Mouse (Mus musculus) myocyte (in vitro differentiated cells): Measurements from ENCODE around the gene Mucl3. TPM values are rescaled to one million over a fixed set of nuclear protein-coding genes. Genes with fewer than 3 reads are reported as not detected.
A peak's percentile ranks its signal among the peaks of the same experiment; 100 is the strongest.

Experiments used
- H3K27me3 ChIP-seq: one replicate; pipeline ENCODE4 v1.6.1; 2011; ENCODE audit not compliant: control insufficient read depth, insufficient read depth, insufficient read length
- H3K36me3 ChIP-seq: one replicate; pipeline ENCODE4 v1.6.1; 2011; ENCODE audit not compliant: control insufficient read depth, insufficient read depth
- H3K4me2 ChIP-seq: one replicate; pipeline ENCODE4 v1.6.1; 2011; ENCODE audit warnings: low read depth, control low read depth
- H3K4me3 ChIP-seq: one replicate; pipeline ENCODE4 v1.5.1; 2011; ENCODE audit warnings: mild to moderate bottlenecking, control low read depth, moderate library complexity
- H3K79me2 ChIP-seq: one replicate; pipeline ENCODE4 v1.6.1; 2011; ENCODE audit not compliant: control insufficient read depth, insufficient read depth
- H3ac ChIP-seq: one replicate; pipeline ENCODE4 v1.6.1; 2011; ENCODE audit not compliant: control insufficient read depth, insufficient read length
- CEBPB ChIP-seq: IDR thresholded peaks from 2 replicates; pipeline ENCODE4 v1.6.1; 2011; ENCODE audit warnings: mild to moderate bottlenecking, moderate library complexity; ENCODE audit not compliant: poor library complexity, insufficient read depth, severe bottlenecking
- E2F4 ChIP-seq: IDR thresholded peaks from one replicate; pipeline ENCODE4 v1.6.1; 2011; ENCODE audit warnings: mild to moderate bottlenecking, control low read depth, moderate library complexity; ENCODE audit not compliant: insufficient read depth
- MAX ChIP-seq: IDR thresholded peaks from one replicate; pipeline ENCODE4 v1.6.1; 2011; ENCODE audit warnings: low read depth, mild to moderate bottlenecking, control low read depth
- MYOD1 ChIP-seq, 3 experiments: IDR thresholded peaks; one replicate each; pipeline ENCODE4 v1.6.1; 2011; ENCODE audit warnings: control low read depth in 2 of 3, low read depth in 2 of 3, mild to moderate bottlenecking in 2 of 3, moderate library complexity in 1 of 3; ENCODE audit not compliant: insufficient read length in 2 of 3, control insufficient read depth in 1 of 3
- MYOG ChIP-seq, 3 experiments: IDR thresholded peaks; one replicate each; pipeline ENCODE4 v1.6.1; 2011; ENCODE audit warnings: control low read depth in 2 of 3, low read depth in 2 of 3, mild to moderate bottlenecking in 2 of 3; ENCODE audit not compliant: insufficient read length in 2 of 3, control insufficient read depth in 1 of 3, insufficient read depth in 1 of 3
- POLR2A ChIP-seq: IDR thresholded peaks from one replicate; pipeline ENCODE4 v1.6.1; 2011; ENCODE audit warnings: low read depth, mild to moderate bottlenecking, control low read depth, moderate library complexity; ENCODE audit not compliant: insufficient read length
- POLR2AphosphoS2 ChIP-seq: IDR thresholded peaks from one replicate; pipeline ENCODE4 v1.6.1; 2011; ENCODE audit warnings: low read depth, control low read depth; ENCODE audit not compliant: insufficient read length
- REST ChIP-seq: IDR thresholded peaks from one replicate; pipeline ENCODE4 v1.6.1; 2011; ENCODE audit warnings: mild to moderate bottlenecking, control low read depth, moderate library complexity; ENCODE audit not compliant: insufficient read depth, insufficient read length
- SRF ChIP-seq: IDR thresholded peaks from one replicate; pipeline ENCODE4 v1.6.1; 2011; ENCODE audit warnings: low read depth; ENCODE audit not compliant: control insufficient read depth, insufficient read length
- TCF12 ChIP-seq: IDR thresholded peaks from one replicate; pipeline ENCODE4 v1.6.1; 2011; ENCODE audit warnings: mild to moderate bottlenecking, control low read depth; ENCODE audit not compliant: poor library complexity, insufficient read depth, severe bottlenecking
- TCF3 ChIP-seq: IDR thresholded peaks from one replicate; pipeline ENCODE4 v1.6.1; 2011; ENCODE audit warnings: low read depth, control low read depth; ENCODE audit not compliant: insufficient read length
- USF1 ChIP-seq: IDR thresholded peaks from one replicate; pipeline ENCODE4 v1.6.1; 2011; ENCODE audit warnings: low read depth, mild to moderate bottlenecking, control low read depth, moderate library complexity
- polyA plus RNA-seq: library from polyadenylated mRNA; unstranded; fragments of >200 nt; fragmentation: generic; extraction: Trizol; gene quantifications from one replicate; pipeline ENCODE4 v1.2.1, GENCODE M21; 2012; ENCODE audit warnings: missing spikeins

Gene Mucl3
- polyA plus RNA-seq, 1 experiment, result 0.05 TPM

GRCm38 (mm10) chr17:35639352-35639751 is 4.1 kb downstream of the Mucl3 start:
- no peak overlapping the region for H3K4me3 ChIP-seq
- TF ChIP-seq REST, result no peak
- no peak for TF ChIP-seq MYOD1 (IDR thresholded peaks at IDR 0.05; ENCODE audit: control insufficient read depth in 1 of 3, insufficient read length in 2 of 3, low read depth in 2 of 3)
- TF ChIP-seq TCF12, result no peak
- no peak for TF ChIP-seq MAX
- no peak for TF ChIP-seq TCF3
- no peak for TF ChIP-seq POLR2A
- no peak for TF ChIP-seq SRF
- TF ChIP-seq USF1, result no peak
- TF ChIP-seq MYOG (IDR thresholded peaks at IDR 0.05; ENCODE audit: control insufficient read depth in 1 of 3, insufficient read depth in 1 of 3, insufficient read length in 2 of 3, low read depth in 2 of 3), result no peak
- TF ChIP-seq POLR2AphosphoS2, result no peak
- no peak for TF ChIP-seq E2F4
- no peak for TF ChIP-seq CEBPB

GRCm38 (mm10) chr17:35638475-35639190 is 4.9 kb downstream of the Mucl3 start:
- Histone ChIP-seq H3K4me3 (no peak overlapping the region), H3K27me3 (peaks cover 9% of the 10 kb centered on the region), H3K4me2 (peak overlapping the region; percentile 8), H3ac (no peak overlapping the region), H3K36me3 (no peaks in the 10 kb centered on the region), H3K79me2 (no peaks in the 10 kb centered on the region)
- TF ChIP-seq TCF3, result no peak
- TF ChIP-seq CEBPB, result no peak
- no peak for TF ChIP-seq MAX
- TF ChIP-seq POLR2AphosphoS2, result no peak
- no peak for TF ChIP-seq MYOG (IDR thresholded peaks at IDR 0.05; ENCODE audit: control insufficient read depth in 1 of 3, insufficient read depth in 1 of 3, insufficient read length in 2 of 3, low read depth in 2 of 3)
- TF ChIP-seq TCF12, result no peak
- no peak for TF ChIP-seq POLR2A
- no peak for TF ChIP-seq E2F4
- TF ChIP-seq REST, result no peak
- TF ChIP-seq USF1, result no peak
- TF ChIP-seq MYOD1 (IDR thresholded peaks at IDR 0.05; ENCODE audit: control insufficient read depth in 1 of 3, insufficient read length in 2 of 3, low read depth in 2 of 3), result no peak
- TF ChIP-seq SRF, result no peak

More at GRCm38 (mm10) chr17:35639352-35639751, 4.1 kb downstream of the Mucl3 start:
- Histone ChIP-seq H3K36me3 (no peaks in the 10 kb centered on the region), H3ac (no peak overlapping the region), H3K27me3 (peaks cover 15% of the 10 kb centered on the region), H3K4me2 (no peak overlapping the region), H3K79me2 (no peaks in the 10 kb centered on the region)

GRCm38 (mm10) chr17:35636363-35636762 is 7.1 kb downstream of the Mucl3 start:
- H3K4me2 ChIP-seq, result peak overlapping the region; percentile 38
- H3K27me3 ChIP-seq, result peaks cover 15% of the 10 kb centered on the region
- H3K36me3 ChIP-seq, result no peaks in the 10 kb centered on the region
- no peak overlapping the region for H3ac ChIP-seq
- no peaks in the 10 kb centered on the region for H3K79me2 ChIP-seq
- TF ChIP-seq E2F4 (no peak), SRF (no peak), REST (no peak), CEBPB (no peak), POLR2AphosphoS2 (no peak), POLR2A (no peak), USF1 (no peak), MYOD1 (IDR thresholded peaks at IDR 0.05; ENCODE audit: control insufficient read depth in 1 of 3, insufficient read length in 2 of 3, low read depth in 2 of 3) (no peak)
- H3K4me3 ChIP-seq, result peak overlapping the region; percentile 7

GRCm38 (mm10) chr17:35635699-35636111 is 7.8 kb downstream of the Mucl3 start:
- Histone ChIP-seq H3K36me3 (no peaks in the 10 kb centered on the region), H3K27me3 (peaks cover 16% of the 10 kb centered on the region), H3K79me2 (no peaks in the 10 kb centered on the region), H3ac (no peak overlapping the region), H3K4me2 (peak overlapping the region; percentile 84), H3K4me3 (peak overlapping the region; percentile 7)
- TF ChIP-seq E2F4 (no peak), SRF (no peak), REST (no peak), CEBPB (no peak), TCF3 (no peak)

- Histone ChIP-seq H3K36me3 (no peaks in the 10 kb centered on the region), H3K79me2 (no peaks in the 10 kb centered on the region), H3ac (no peak overlapping the region), H3K4me3 (peak overlapping the region; percentile 7), H3K4me2 (no peak overlapping the region), H3K27me3 (peaks cover 16% of the 10 kb centered on the region)
- no peak for TF ChIP-seq POLR2AphosphoS2
- TF ChIP-seq SRF, result no peak
- TF ChIP-seq MAX, result no peak
- TF ChIP-seq CEBPB, result no peak
- no peak for TF ChIP-seq MYOD1 (IDR thresholded peaks at IDR 0.05; ENCODE audit: control insufficient read depth in 1 of 3, insufficient read length in 2 of 3, low read depth in 2 of 3)
- TF ChIP-seq USF1, result no peak
- no peak for TF ChIP-seq MYOG (IDR thresholded peaks at IDR 0.05; ENCODE audit: control insufficient read depth in 1 of 3, insufficient read depth in 1 of 3, insufficient read length in 2 of 3, low read depth in 2 of 3)
- no peak for TF ChIP-seq TCF3
- no peak for TF ChIP-seq E2F4
- no peak for TF ChIP-seq TCF12
- no peak for TF ChIP-seq REST
- TF ChIP-seq POLR2A, result no peak
Measured at GRCm38 (mm10) chr17:35635202-35635601, 8.3 kb downstream of the Mucl3 start.
